Mouse (Mus musculus) neural tube, embryonic 14.5 days (tissue): ENCODE data around the gene Prdm4. TPM values are rescaled to one million over a fixed set of nuclear protein-coding genes. Genes with fewer than 3 reads are reported as not detected.
A peak's percentile ranks its signal among the peaks of the same experiment; 100 is the strongest.

Experiments used
- ATAC-seq: fragments of 200-750 bp; cut with Nextera tagmentation; 2 replicates; pipeline ENCODE4 v1.8.0; 2017; ENCODE audit warnings: low read depth, mild to moderate bottlenecking, moderate TSS enrichment, moderate library complexity
- H3K27ac ChIP-seq: fragments of 300-500 bp; sonication (generic); 2 replicates; pipeline ENCODE4 v1.5.1; 2014; ENCODE audit warnings: low read depth, mild to moderate bottlenecking, control low read depth, low read length, moderate library complexity, mixed read lengths
- H3K27me3 ChIP-seq: fragments of 300-500 bp; sonication (generic); 2 replicates; pipeline ENCODE4 v1.6.1; 2014; ENCODE audit warnings: low read length; ENCODE audit not compliant: control insufficient read depth, insufficient read depth
- H3K36me3 ChIP-seq: fragments of 300-500 bp; sonication (generic); 2 replicates; pipeline ENCODE4 v1.6.1; 2014; ENCODE audit warnings: low read length, mixed read lengths; ENCODE audit not compliant: control insufficient read depth, insufficient read depth
- H3K4me1 ChIP-seq: fragments of 300-500 bp; sonication (generic); 2 replicates; pipeline ENCODE4 v1.6.1; 2014; ENCODE audit warnings: low read length; ENCODE audit not compliant: control insufficient read depth, insufficient read depth
- H3K4me2 ChIP-seq: fragments of 300-500 bp; sonication (generic); 2 replicates; pipeline ENCODE4 v1.6.1; 2014; ENCODE audit warnings: mild to moderate bottlenecking, low read depth, low read length, control low read depth
- H3K4me3 ChIP-seq: fragments of 300-500 bp; sonication (generic); 2 replicates; pipeline ENCODE4 v1.5.1; 2014; ENCODE audit warnings: low read depth, low read length, control low read depth, mixed read lengths
- H3K9ac ChIP-seq: fragments of 300-500 bp; sonication (generic); replicated peaks from 2 replicates; pipeline ENCODE4 v1.6.1; 2014; ENCODE audit warnings: low read depth, mild to moderate bottlenecking, control low read depth, low read length, mixed read lengths
- H3K9me3 ChIP-seq: fragments of 300-500 bp; sonication (generic); 2 replicates; pipeline ENCODE4 v1.6.1; 2016; ENCODE audit warnings: low read length; ENCODE audit not compliant: control insufficient read depth
- WGBS: fragments of 180-500 bp; shearing (Covaris S2); extraction: QIAGEN DNeasy Blood & Tissue Kit; methylation state at CpG from one replicate; pipeline ENCODE4 v1.1.7; 2014; 5-methylcytosine and 5-hydroxymethylcytosine counted together
- polyA plus RNA-seq: library from polyadenylated mRNA; unstranded; fragments of >200 nt; fragmentation: Nextera tagmentation; extraction: Ambion mirVana; gene quantifications from 2 replicates; pipeline ENCODE4 v1.2.1, GENCODE M21; 2014

The Prdm4 gene
- polyA plus RNA-seq: 29.7 and 33.6 TPM in 2 replicates

DNA sequence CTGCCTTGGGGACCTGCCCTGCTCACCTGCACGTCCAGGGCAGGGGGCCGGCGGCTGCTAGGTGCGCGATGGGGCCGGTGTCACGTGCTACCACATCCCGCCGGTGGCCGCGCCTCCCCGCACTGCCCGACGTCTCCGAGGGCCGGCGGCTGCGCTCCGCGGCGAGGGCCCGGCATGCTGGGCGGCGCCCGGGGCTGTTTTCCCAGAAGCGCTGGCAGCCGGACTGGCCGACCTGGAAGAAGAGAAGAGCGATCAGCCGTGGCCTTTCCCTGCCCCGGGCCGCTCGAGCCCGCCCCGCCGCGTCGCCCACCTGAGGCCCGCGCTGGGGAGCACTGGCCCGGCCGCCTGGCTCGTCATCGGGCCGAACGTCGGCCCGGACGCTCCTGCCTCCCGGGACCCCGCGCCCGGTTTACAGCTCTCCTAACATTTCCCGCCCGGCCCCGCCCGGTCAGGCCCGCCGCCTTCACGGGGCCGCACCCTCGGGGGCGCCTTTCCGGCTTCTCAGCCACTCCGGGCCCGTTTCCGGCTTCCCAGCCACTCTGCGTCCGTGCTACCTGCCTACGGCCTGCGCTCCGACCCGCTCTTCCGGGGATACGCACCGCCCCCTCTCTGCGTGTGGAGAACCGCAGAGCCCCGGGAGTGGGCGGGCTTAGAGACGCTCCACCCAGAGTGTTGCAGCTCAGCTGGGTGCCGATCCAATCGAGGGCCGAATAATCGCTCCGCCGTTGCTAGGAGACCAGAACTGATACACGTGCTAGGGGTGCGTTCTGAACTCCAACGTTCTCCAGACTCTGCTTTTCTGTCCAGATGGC lies at the start of gene Prdm4:
Gene Prdm4, minus strand, starts transcription at position 645 of the 812 bp plus-strand sequence.
- H3K36me3 ChIP-seq: peaks cover 5% of the 10 kb centered on the region
- H3K27ac ChIP-seq: peak within 1 kb of the TSS; percentile 86
- under 1% methylated on average over 84 of the region's 90 CpGs for WGBS
- peak; percentile 99 for ATAC-seq
- H3K9me3 ChIP-seq: no peaks in the 10 kb centered on the region
- peaks cover 11% of the 10 kb centered on the region for H3K4me1 ChIP-seq
- no peaks in the 10 kb centered on the region; the same call in 1 of the 2 replicates for H3K27me3 ChIP-seq
- H3K4me2 ChIP-seq: peak within 1 kb of the TSS; percentile 69
- H3K4me3 ChIP-seq: peak within 1 kb of the TSS; percentile 95
- peak within 1 kb of the TSS; percentile 84 for H3K9ac ChIP-seq

DNA sequence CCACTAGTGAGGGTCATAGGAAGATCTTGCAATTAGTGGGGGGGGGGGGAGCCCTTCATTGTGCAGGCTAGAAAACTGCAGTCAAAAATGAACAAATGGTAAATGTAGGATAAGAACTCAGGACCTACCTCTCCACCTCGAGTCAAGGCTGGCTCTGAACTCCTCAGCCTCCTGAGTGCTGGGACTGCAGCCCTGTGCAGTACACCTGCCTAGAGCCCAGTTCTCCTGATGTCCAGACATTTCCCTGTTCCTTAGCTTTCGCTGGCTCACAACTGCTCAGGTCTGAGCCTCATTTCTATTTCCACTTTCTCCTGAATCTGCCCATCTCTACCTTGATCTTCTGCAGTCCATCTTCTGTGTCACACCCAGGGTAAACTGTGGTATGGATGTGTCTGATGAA lies 49.5 kb upstream of the Prdm4 start:
- no peaks in the 10 kb centered on the region for H3K9me3 ChIP-seq
- no peaks in the 10 kb centered on the region for H3K27me3 ChIP-seq
- no peak for ATAC-seq
- no peak overlapping the region for H3K4me3 ChIP-seq
- H3K4me2 ChIP-seq: no peak overlapping the region
- no peaks in the 10 kb centered on the region for H3K36me3 ChIP-seq
- no peaks in the 10 kb centered on the region for H3K4me1 ChIP-seq
- 59% methylated on average over 2 of the region's 2 CpGs for WGBS
- no peak overlapping the region for H3K27ac ChIP-seq
- H3K9ac ChIP-seq: no peak overlapping the region

DNA sequence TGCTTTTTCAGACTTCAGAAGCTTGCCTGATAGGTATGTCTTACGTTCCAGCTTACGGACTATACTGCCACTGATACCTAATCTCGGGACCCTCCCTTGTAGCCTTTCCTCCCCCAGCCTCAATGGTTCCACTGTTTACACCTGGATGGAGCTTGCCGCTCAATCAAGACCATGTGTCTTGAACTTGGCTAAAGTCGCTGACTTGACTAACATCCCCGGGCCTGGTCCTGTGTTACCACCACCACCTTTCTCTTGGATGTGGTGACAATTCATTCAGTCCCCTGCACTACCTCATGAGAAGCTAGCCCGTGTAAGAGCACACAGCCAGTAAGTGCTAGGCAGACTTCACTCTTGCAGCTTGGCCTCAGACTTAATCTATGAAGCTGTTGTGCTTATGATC lies 47.4 kb upstream of the Prdm4 start:
- WGBS: 92% methylated on average over 7 of the region's 7 CpGs
- Histone ChIP-seq H3K27me3 (no peaks in the 10 kb centered on the region), H3K4me2 (no peak overlapping the region), H3K36me3 (no peaks in the 10 kb centered on the region), H3K9ac (no peak overlapping the region), H3K9me3 (no peaks in the 10 kb centered on the region), H3K4me3 (no peak overlapping the region), H3K4me1 (no peaks in the 10 kb centered on the region), H3K27ac (no peak overlapping the region)
- no peak for ATAC-seq

DNA sequence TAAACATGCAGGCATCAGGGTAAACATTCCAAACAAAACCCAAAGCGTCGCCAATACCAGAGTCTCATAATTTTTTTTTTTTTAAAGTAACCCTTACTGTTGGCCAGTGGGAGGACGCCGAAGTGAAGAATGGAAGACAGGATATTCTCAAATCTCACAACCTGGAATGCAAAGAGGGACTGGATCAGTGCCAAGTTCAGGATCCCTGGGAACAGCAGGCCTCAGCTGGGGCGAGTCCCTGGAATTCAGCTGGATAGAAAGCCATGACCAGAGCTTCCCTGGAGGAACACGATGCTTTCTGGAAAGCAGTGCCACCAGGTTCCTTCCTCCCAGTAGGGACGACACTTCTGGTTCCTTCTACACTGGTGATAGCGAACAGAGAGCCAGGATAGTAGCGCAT lies 46.0 kb upstream of the Prdm4 start:
- H3K4me1 ChIP-seq: no peaks in the 10 kb centered on the region
- H3K9ac ChIP-seq: no peak overlapping the region
- no peak overlapping the region for H3K4me2 ChIP-seq
- H3K4me3 ChIP-seq: no peak overlapping the region
- no peaks in the 10 kb centered on the region for H3K9me3 ChIP-seq
- no peaks in the 10 kb centered on the region for H3K36me3 ChIP-seq
- H3K27me3 ChIP-seq: no peaks in the 10 kb centered on the region
- 75% methylated on average over 9 of the region's 9 CpGs for WGBS
- no peak overlapping the region for H3K27ac ChIP-seq
- ATAC-seq: no peak

DNA sequence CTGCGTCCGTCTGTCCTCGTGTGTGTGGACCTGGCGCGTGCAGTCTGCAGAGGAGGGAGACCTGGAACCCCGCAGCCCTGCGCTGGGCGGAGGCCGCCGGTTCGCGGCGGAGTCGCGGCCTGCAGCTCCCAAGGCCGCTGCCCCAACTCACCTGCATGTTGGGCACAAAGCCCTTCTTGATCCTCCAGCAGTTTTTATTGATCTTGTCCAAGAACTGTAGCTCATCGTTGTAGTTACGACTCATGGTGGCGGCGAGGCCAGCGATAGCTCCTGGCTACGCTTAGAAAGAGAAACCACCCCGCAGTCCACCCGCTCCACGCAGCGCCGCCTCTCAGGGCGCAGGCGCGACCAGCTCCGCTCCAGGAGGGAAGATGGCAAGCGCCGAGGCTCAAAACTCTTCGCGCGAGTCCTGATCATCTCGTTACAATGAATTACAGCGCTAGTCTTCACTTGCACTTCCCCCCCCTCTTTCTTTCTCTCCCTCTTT lies 40.6 kb upstream of the Prdm4 start, which contains the start of gene Rtcb:
Gene Rtcb, minus strand, starts transcription at position 360 of the 487 bp plus-strand sequence.
- H3K9ac ChIP-seq: peak within 1 kb of the TSS; percentile 88
- H3K4me2 ChIP-seq: peak within 1 kb of the TSS; percentile 96
- H3K27ac ChIP-seq: peak within 1 kb of the TSS; percentile 80
- peak within 1 kb of the TSS; percentile 96 for H3K4me3 ChIP-seq
- ATAC-seq: peak; percentile 94
- no peaks in the 10 kb centered on the region for H3K9me3 ChIP-seq
- H3K27me3 ChIP-seq: no peaks in the 10 kb centered on the region
- peaks cover 3% of the 10 kb centered on the region; the same call in 1 of the 2 replicates for H3K4me1 ChIP-seq
- H3K36me3 ChIP-seq: peaks cover 5% of the 10 kb centered on the region; the same call in 1 of the 2 replicates
- WGBS: 0% methylated on average over 37 of the region's 38 CpGs

DNA sequence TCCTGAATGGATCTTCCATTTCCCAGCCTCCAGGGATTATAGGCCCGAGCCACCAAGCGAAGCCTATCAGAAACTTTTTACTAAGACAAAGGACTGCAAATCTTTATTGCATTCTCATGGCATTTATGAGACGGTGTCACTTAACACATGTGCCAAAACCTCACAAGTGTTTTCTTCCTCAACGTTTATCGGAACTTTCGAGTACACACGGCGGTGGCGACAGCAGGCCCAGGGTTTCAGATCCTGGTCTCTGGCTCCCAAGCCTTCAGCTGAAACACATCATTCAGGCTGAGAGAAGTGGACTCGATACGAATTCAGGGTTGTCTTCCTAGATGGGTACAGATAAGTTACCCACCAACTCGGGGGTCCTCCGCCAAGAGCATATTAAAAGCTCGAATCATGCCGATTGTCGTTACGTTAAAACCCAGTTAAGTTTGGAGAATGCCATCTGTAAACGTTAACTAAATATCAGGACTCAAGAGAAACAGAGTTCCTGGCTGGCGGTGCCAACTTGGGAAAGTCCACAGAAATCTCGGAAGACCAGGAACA lies 40.0 kb upstream of the Prdm4 start:
- peaks cover 5% of the 10 kb centered on the region; the same call in 1 of the 2 replicates for H3K36me3 ChIP-seq
- peak overlapping the region; percentile 96 for H3K4me2 ChIP-seq
- H3K27ac ChIP-seq: peak overlapping the region; percentile 80
- H3K9me3 ChIP-seq: no peaks in the 10 kb centered on the region
- peak overlapping the region; percentile 96 for H3K4me3 ChIP-seq
- WGBS: 7% methylated on average over 20 of the region's 20 CpGs
- peaks cover 3% of the 10 kb centered on the region; the same call in 1 of the 2 replicates for H3K4me1 ChIP-seq
- H3K9ac ChIP-seq: peak overlapping the region; percentile 88
- ATAC-seq: 0 out of 2 replicates have a peak, but pooled peaks have one; percentile 25
- H3K27me3 ChIP-seq: no peaks in the 10 kb centered on the region

DNA sequence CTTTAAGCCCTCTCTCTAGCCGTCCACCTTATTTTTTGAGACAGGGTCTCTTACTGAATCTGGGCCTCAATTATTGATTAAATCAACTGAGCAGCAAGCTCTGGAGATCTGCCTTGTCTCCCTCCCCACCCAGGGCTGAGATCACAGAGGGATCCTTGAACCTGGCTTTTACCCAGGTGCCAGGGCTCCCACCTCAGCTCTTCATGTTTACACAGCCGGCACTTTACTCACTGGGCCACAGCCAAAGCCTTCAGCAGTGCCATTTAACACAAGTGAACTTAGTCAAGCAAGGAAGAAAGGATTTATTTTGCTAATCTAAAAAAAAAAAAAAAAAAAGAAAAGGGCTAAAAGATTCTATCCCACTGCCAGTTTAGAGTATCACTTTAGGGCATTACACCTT lies 37.5 kb upstream of the Prdm4 start:
- Histone ChIP-seq H3K9me3 (no peaks in the 10 kb centered on the region), H3K4me3 (no peak overlapping the region), H3K4me2 (no peak overlapping the region), H3K4me1 (peaks cover 3% of the 10 kb centered on the region; the same call in 1 of the 2 replicates), H3K9ac (no peak overlapping the region), H3K36me3 (peaks cover 17% of the 10 kb centered on the region), H3K27me3 (no peaks in the 10 kb centered on the region), H3K27ac (no peak overlapping the region)
- no peak for ATAC-seq
- 88% methylated on average over 2 of the region's 2 CpGs for WGBS

DNA sequence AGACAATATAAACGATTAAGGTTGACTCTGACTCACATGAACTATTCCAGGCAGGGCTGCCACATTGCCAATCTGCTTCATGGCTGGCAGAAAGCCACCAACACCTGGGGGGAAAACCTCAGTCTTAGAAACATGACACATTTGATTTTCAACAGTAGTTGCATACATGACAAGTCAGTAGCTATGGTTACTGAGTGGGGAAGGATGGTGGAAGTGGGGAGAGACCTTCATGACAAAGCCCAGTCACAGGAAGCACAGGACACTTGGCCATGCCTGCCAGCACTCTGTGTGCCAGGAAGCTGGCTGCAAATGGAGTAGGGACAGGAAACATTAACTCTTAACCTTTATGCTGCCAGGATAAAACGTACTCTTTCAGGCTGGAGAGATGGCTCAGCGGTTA lies 36.5 kb upstream of the Prdm4 start:
- WGBS: 91% methylated on average over 3 of the region's 3 CpGs
- H3K9me3 ChIP-seq: no peaks in the 10 kb centered on the region
- no peak overlapping the region for H3K4me3 ChIP-seq
- no peak overlapping the region for H3K4me2 ChIP-seq
- peaks cover 3% of the 10 kb centered on the region; the same call in 1 of the 2 replicates for H3K4me1 ChIP-seq
- ATAC-seq: no peak
- no peaks in the 10 kb centered on the region for H3K27me3 ChIP-seq
- no peak overlapping the region for H3K9ac ChIP-seq
- H3K27ac ChIP-seq: no peak overlapping the region
- peaks cover 27% of the 10 kb centered on the region for H3K36me3 ChIP-seq
